Mouse (Mus musculus): ENCODE measurements around the gene Gm20826. TPM values are rescaled to one million over a fixed set of nuclear protein-coding genes. Genes with fewer than 3 reads are reported as not detected.
"Not testable (repeated sequence)": the region's sequence is repeated elsewhere in the genome, so short reads cannot be mapped to it uniquely, and the experiment has no call there.

Gene Gm20826
- polyA plus RNA-seq (2011; ENCODE audit: insufficient read depth, insufficient read length, low read depth, missing spikeins), result not detected in 2 replicates

GRCm38 (mm10) chrY:7638389-7638788 is at the start of gene Gm20826:
TSS of gene Gm20826 (minus strand) at chrY:7638489.
- not testable (repeated sequence) for H3K9ac ChIP-seq (ENCODE audit: low read depth, poor library complexity, severe bottlenecking); H3K4me3 ChIP-seq (ENCODE audit: low read depth, low read length); H3K27ac ChIP-seq (ENCODE audit: insufficient read depth, low read length); H3K36me3 ChIP-seq (ENCODE audit: control insufficient read depth, insufficient read depth, low read length, poor library complexity, severe bottlenecking); H3K27me3 ChIP-seq (ENCODE audit: control insufficient read depth, insufficient read depth, low read length, poor library complexity, severe bottlenecking); H3K9me3 ChIP-seq (replicated peaks; ENCODE audit: control insufficient read depth, insufficient read depth, low read length, poor library complexity, severe bottlenecking); H3K4me1 ChIP-seq (ENCODE audit: control insufficient read depth, insufficient read depth, low read length)

Other genes with a start within 250 kb of the Gm20826 start
- not detected in 2 replicates for gene Gm21788, start 233.5 kb downstream of the Gm20826 start, polyA plus RNA-seq (2011; ENCODE audit: insufficient read depth, insufficient read length, low read depth, missing spikeins)
- not detected in 2 replicates for gene Gm28576, start 84.5 kb upstream of the Gm20826 start, polyA plus RNA-seq (2011; ENCODE audit: insufficient read depth, insufficient read length, low read depth, missing spikeins)